Mouse (Mus musculus) ES-E14 (cell line): ENCODE data around the gene Slc24a4.

ENCODE experiments used
- HCFC1 ChIP-seq: IDR thresholded peaks from 2 replicates; pipeline ENCODE4 v1.6.1; 2012; ENCODE audit warnings: low read length, inconsistent platforms, borderline replicate concordance; ENCODE audit not compliant: insufficient read depth
- ZC3H11A ChIP-seq: IDR thresholded peaks from 2 replicates; pipeline ENCODE4 v1.6.1; 2012; ENCODE audit warnings: low read depth, mild to moderate bottlenecking, inconsistent platforms, low read length, borderline replicate concordance

DNA sequence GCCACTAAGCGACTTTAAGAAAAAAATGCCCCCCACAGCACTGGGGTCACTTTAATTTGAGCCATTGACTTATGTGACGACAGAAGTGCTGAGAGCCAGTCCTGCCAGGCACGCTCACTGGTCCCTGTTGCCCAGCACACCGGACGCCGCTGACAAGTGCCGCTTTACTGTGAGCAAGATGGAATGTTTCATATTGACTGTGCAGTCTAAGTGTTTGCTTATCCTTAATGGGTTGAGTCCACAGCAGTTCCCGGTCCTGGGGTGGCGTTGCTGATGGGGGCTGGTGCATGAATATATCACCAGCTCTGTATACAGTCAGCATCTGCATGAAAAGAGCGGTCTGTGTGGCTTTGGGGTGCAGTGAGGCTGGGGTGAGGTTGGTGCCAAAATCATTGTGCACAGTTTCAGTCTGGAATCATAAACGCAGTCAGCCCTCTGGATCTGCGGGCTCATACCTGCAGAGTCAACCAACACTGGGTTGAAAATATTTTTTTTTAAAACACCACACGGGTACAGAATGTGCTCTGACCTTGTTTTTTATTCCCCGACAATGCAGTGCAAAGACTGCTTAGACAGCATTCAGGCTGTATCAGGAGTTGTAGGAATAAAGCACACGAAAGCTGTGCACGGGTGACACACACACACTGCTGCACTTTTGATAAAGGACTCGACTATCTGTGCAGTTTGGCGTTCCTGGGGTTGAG lies 52.0 kb downstream of the Slc24a4 start:
- TF ChIP-seq ZC3H11A (no peak), HCFC1 (no peak)
